Mouse (Mus musculus): ENCODE measurements around the gene Adgrf2.
A peak's percentile ranks its signal among the peaks of the same experiment; 100 is the strongest.

DNA sequence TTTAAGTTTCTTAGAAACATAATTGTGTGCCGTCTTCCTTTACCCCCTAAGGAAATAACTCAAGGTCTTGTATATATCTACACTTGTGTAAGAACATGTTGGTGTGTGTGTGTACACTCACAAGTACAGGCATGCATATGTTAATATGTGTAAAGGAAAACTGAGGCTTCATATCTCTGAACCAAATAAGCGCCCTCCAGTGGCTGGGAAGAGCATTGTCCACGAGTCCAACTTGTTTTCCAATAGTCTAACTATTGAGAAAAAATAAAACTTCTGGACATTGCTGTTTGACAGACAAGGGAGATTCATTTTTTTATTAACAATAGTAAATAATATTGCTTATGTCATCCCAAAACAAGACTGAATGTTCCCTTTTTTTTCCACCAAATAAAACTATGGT, 24.8 kb downstream of the Adgrf2 start:
- TF ChIP-seq CTCF (IDR thresholded peaks at IDR 0.05; ENCODE audit: extremely low read depth, insufficient read depth, low read length) (0 out of 2 replicates have a peak, but pooled peaks have one; percentile 16), POLR2A (IDR thresholded peaks at IDR 0.05; ENCODE audit: extremely low read depth, insufficient read depth, low read length) (no peak)

Measured in cortical plate, adult 2 months (tissue).